Mouse (Mus musculus): ENCODE measurements at regions not wholly inside any gene's neighbourhood (a gene's known extent, or its start where the extent isn't known, plus 50 kb on each side); places are given as distances from the start of the nearest gene placed in this dataset.

- H3K4me3 ChIP-seq (ENCODE audit: low read depth, low read length) = no peak overlapping the region
- H3K4me1 ChIP-seq (ENCODE audit: control insufficient read depth, insufficient read depth, low read length) = 0 out of 2 replicates have a peak, but pooled peaks cover 7% of the 10 kb centered on the region
- no peaks in the 10 kb centered on the region for H3K9me3 ChIP-seq (replicated peaks; ENCODE audit: control insufficient read depth, low read length)
- WGBS = 84% methylated on average over 4 of the region's 4 CpGs
- no peak for DNase-seq (ENCODE audit: low spot score)
- H3K27me3 ChIP-seq (replicated peaks; ENCODE audit: control insufficient read depth, insufficient read depth, low read length) = no peaks in the 10 kb centered on the region
- no peak overlapping the region for H3K9ac ChIP-seq (ENCODE audit: low read length)
- no peak for ATAC-seq
- no peak overlapping the region for H3K4me2 ChIP-seq (ENCODE audit: low read length)
- no peak overlapping the region for H3K27ac ChIP-seq (ENCODE audit: low read depth, low read length)
- no peaks in the 10 kb centered on the region for H3K36me3 ChIP-seq (ENCODE audit: control insufficient read depth, insufficient read depth, low read length)
These were observed 299.9 kb downstream of the Slc4a3 start for GRCm38 (mm10) chr1:75845771-75846535.

GRCm38 (mm10) chr1:75847681-75848080 is 301.6 kb downstream of the Slc4a3 start:
- DNase-seq (ENCODE audit: low spot score) (no peak), ATAC-seq (no peak)
- H3K4me2 ChIP-seq (ENCODE audit: low read length) = no peak overlapping the region
- H3K27me3 ChIP-seq (replicated peaks; ENCODE audit: control insufficient read depth, insufficient read depth, low read length) = no peaks in the 10 kb centered on the region
- H3K36me3 ChIP-seq (ENCODE audit: control insufficient read depth, insufficient read depth, low read length) = no peaks in the 10 kb centered on the region
- 21% methylated on average over 3 of the region's 3 CpGs for WGBS
- 0 out of 2 replicates have a peak, but pooled peaks cover 7% of the 10 kb centered on the region for H3K4me1 ChIP-seq (ENCODE audit: control insufficient read depth, insufficient read depth, low read length)
- H3K9ac ChIP-seq (ENCODE audit: low read length) = no peak overlapping the region
- H3K27ac ChIP-seq (ENCODE audit: low read depth, low read length) = no peak overlapping the region
- H3K4me3 ChIP-seq (ENCODE audit: low read depth, low read length) = no peak overlapping the region
- no peaks in the 10 kb centered on the region for H3K9me3 ChIP-seq (replicated peaks; ENCODE audit: control insufficient read depth, low read length)

- Histone ChIP-seq H3K27ac (ENCODE audit: low read depth, low read length) (no peak overlapping the region), H3K9me3 (replicated peaks; ENCODE audit: control insufficient read depth, low read length) (no peaks in the 10 kb centered on the region), H3K4me1 (ENCODE audit: control insufficient read depth, insufficient read depth, low read length) (0 out of 2 replicates have a peak, but pooled peaks cover 7% of the 10 kb centered on the region), H3K9ac (ENCODE audit: low read length) (no peak overlapping the region), H3K27me3 (replicated peaks; ENCODE audit: control insufficient read depth, insufficient read depth, low read length) (no peaks in the 10 kb centered on the region), H3K36me3 (ENCODE audit: control insufficient read depth, insufficient read depth, low read length) (no peaks in the 10 kb centered on the region), H3K4me3 (ENCODE audit: low read depth, low read length) (no peak overlapping the region), H3K4me2 (ENCODE audit: low read length) (no peak overlapping the region)
- WGBS = 81% methylated on average over 4 of the region's 4 CpGs
- ATAC-seq (no peak), DNase-seq (ENCODE audit: low spot score) (no peak)
These were observed 302.4 kb downstream of the Slc4a3 start for GRCm38 (mm10) chr1:75848436-75848835.

- Histone ChIP-seq H3K9ac (ENCODE audit: low read length) (no peak overlapping the region), H3K36me3 (ENCODE audit: control insufficient read depth, insufficient read depth, low read length) (no peaks in the 10 kb centered on the region), H3K4me1 (ENCODE audit: control insufficient read depth, insufficient read depth, low read length) (0 out of 2 replicates have a peak, but pooled peaks cover 1% of the 10 kb centered on the region), H3K4me3 (ENCODE audit: low read depth, low read length) (no peak overlapping the region), H3K9me3 (replicated peaks; ENCODE audit: control insufficient read depth, low read length) (no peaks in the 10 kb centered on the region), H3K27me3 (replicated peaks; ENCODE audit: control insufficient read depth, insufficient read depth, low read length) (no peaks in the 10 kb centered on the region), H3K4me2 (ENCODE audit: low read length) (no peak overlapping the region), H3K27ac (ENCODE audit: low read depth, low read length) (no peak overlapping the region)
- DNase-seq (ENCODE audit: low spot score) (no peak), ATAC-seq (no peak)
- 95% methylated on average over 4 of the region's 4 CpGs for WGBS
These were observed 304.1 kb downstream of the Slc4a3 start for GRCm38 (mm10) chr1:75850131-75850530.

GRCm38 (mm10) chr1:75858551-75859255 is 312.6 kb downstream of the Slc4a3 start:
- H3K4me3 ChIP-seq (ENCODE audit: low read depth, low read length) = no peak overlapping the region
- no peak overlapping the region for H3K9ac ChIP-seq (ENCODE audit: low read length)
- H3K4me2 ChIP-seq (ENCODE audit: low read length) = no peak overlapping the region
- H3K36me3 ChIP-seq (ENCODE audit: control insufficient read depth, insufficient read depth, low read length) = no peaks in the 10 kb centered on the region
- no peak for DNase-seq (ENCODE audit: low spot score)
- ATAC-seq = no peak
- no peaks in the 10 kb centered on the region for H3K4me1 ChIP-seq (ENCODE audit: control insufficient read depth, insufficient read depth, low read length)
- H3K27ac ChIP-seq (ENCODE audit: low read depth, low read length) = no peak overlapping the region
- no peaks in the 10 kb centered on the region for H3K27me3 ChIP-seq (replicated peaks; ENCODE audit: control insufficient read depth, insufficient read depth, low read length)
- H3K9me3 ChIP-seq (replicated peaks; ENCODE audit: control insufficient read depth, low read length) = no peaks in the 10 kb centered on the region
- WGBS = 85% methylated on average over 7 of the region's 7 CpGs

- no peaks in the 10 kb centered on the region for H3K4me1 ChIP-seq (ENCODE audit: control insufficient read depth, insufficient read depth, low read length)
- ATAC-seq = no peak
- no peak overlapping the region for H3K4me3 ChIP-seq (ENCODE audit: low read depth, low read length)
- WGBS = 59% methylated on average over 4 of the region's 4 CpGs
- no peak overlapping the region for H3K4me2 ChIP-seq (ENCODE audit: low read length)
- DNase-seq (ENCODE audit: low spot score) = no peak
- H3K9ac ChIP-seq (ENCODE audit: low read length) = no peak overlapping the region
- no peaks in the 10 kb centered on the region for H3K27me3 ChIP-seq (replicated peaks; ENCODE audit: control insufficient read depth, insufficient read depth, low read length)
- no peak overlapping the region for H3K27ac ChIP-seq (ENCODE audit: low read depth, low read length)
- no peaks in the 10 kb centered on the region for H3K9me3 ChIP-seq (replicated peaks; ENCODE audit: control insufficient read depth, low read length)
- H3K36me3 ChIP-seq (ENCODE audit: control insufficient read depth, insufficient read depth, low read length) = no peaks in the 10 kb centered on the region
These were observed 316.7 kb downstream of the Slc4a3 start for GRCm38 (mm10) chr1:75862757-75863156.

GRCm38 (mm10) chr1:75866556-75866955 is 320.5 kb downstream of the Slc4a3 start:
- no peak overlapping the region for H3K27ac ChIP-seq (ENCODE audit: low read depth, low read length)
- H3K4me3 ChIP-seq (ENCODE audit: low read depth, low read length) = no peak overlapping the region
- ATAC-seq (no peak), DNase-seq (ENCODE audit: low spot score) (no peak)
- H3K9me3 ChIP-seq (replicated peaks; ENCODE audit: control insufficient read depth, low read length) = no peaks in the 10 kb centered on the region
- no peaks in the 10 kb centered on the region for H3K36me3 ChIP-seq (ENCODE audit: control insufficient read depth, insufficient read depth, low read length)
- H3K4me1 ChIP-seq (ENCODE audit: control insufficient read depth, insufficient read depth, low read length) = no peaks in the 10 kb centered on the region
- H3K9ac ChIP-seq (ENCODE audit: low read length) = no peak overlapping the region
- H3K4me2 ChIP-seq (ENCODE audit: low read length) = no peak overlapping the region
- H3K27me3 ChIP-seq (replicated peaks; ENCODE audit: control insufficient read depth, insufficient read depth, low read length) = no peaks in the 10 kb centered on the region
- 84% methylated on average over 6 of the region's 6 CpGs for WGBS

- Histone ChIP-seq H3K9me3 (replicated peaks; ENCODE audit: control insufficient read depth, low read length) (no peaks in the 10 kb centered on the region), H3K4me1 (ENCODE audit: control insufficient read depth, insufficient read depth, low read length) (no peaks in the 10 kb centered on the region), H3K9ac (ENCODE audit: low read length) (no peak overlapping the region), H3K27ac (ENCODE audit: low read depth, low read length) (no peak overlapping the region), H3K27me3 (replicated peaks; ENCODE audit: control insufficient read depth, insufficient read depth, low read length) (no peaks in the 10 kb centered on the region), H3K36me3 (ENCODE audit: control insufficient read depth, insufficient read depth, low read length) (no peaks in the 10 kb centered on the region), H3K4me2 (ENCODE audit: low read length) (no peak overlapping the region), H3K4me3 (ENCODE audit: low read depth, low read length) (no peak overlapping the region)
- DNase-seq (ENCODE audit: low spot score) = no peak
- ATAC-seq = no peak
- WGBS = 85% methylated on average over 2 of the region's 2 CpGs
These were observed 323.3 kb downstream of the Slc4a3 start for GRCm38 (mm10) chr1:75869414-75869813.

GRCm38 (mm10) chr1:75869846-75870245 is 323.8 kb downstream of the Slc4a3 start:
- Histone ChIP-seq H3K36me3 (ENCODE audit: control insufficient read depth, insufficient read depth, low read length) (no peaks in the 10 kb centered on the region), H3K9me3 (replicated peaks; ENCODE audit: control insufficient read depth, low read length) (no peaks in the 10 kb centered on the region), H3K27ac (ENCODE audit: low read depth, low read length) (no peak overlapping the region), H3K27me3 (replicated peaks; ENCODE audit: control insufficient read depth, insufficient read depth, low read length) (no peaks in the 10 kb centered on the region), H3K9ac (ENCODE audit: low read length) (no peak overlapping the region), H3K4me3 (ENCODE audit: low read depth, low read length) (no peak overlapping the region), H3K4me1 (ENCODE audit: control insufficient read depth, insufficient read depth, low read length) (no peaks in the 10 kb centered on the region), H3K4me2 (ENCODE audit: low read length) (no peak overlapping the region)
- DNase-seq (ENCODE audit: low spot score) (peak; percentile 45), ATAC-seq (no peak)
- WGBS = 64% methylated on average over 5 of the region's 5 CpGs
